ENCODE assay signal across 8 mouse cellular contexts in the genomic region with DNA sequence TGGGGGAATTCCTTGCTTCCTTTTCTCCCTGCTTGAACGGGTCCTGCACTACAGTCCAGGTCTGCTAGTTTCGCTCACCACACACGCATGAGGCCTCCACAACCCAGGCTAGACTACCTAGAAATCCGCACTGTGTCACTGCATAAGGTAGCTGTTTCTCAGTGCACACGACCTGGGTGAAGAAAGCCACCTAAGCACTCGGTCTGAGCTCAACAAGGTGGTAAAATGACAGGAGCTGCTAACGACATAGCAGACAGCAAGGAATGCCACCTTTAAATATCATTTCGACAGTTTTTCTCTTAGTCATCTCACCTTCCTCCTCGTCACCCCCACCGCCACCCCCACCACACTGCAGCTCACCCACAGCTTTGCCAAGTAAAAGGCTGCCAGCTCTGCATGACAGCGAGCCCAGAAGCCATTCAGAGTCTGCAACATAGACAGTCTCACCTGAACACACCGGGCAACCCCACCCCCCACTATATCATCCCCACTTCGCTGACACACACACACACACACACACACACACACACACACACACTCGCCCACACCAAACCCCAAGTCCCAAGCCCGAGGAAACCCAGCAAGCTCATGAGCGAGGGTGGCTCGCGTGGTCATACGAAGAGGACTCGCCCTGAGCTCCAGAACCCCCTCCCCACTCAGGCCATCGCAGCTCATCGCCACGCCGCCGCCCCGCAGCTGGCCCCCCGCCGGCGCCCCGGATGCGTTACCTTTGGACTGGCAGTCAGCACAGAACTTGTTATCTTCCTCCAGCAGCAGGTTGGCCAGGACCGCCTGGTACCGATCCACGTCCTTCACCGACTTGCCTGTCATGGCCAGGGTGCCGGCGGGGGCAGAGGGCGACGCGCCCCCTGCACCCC. TPM values are rescaled to one million over a fixed set of nuclear protein-coding genes. Genes with fewer than 3 reads are reported as not detected.
DNase-seq lines count a peak whose midpoint lies in the region; ATAC-seq lines count a peak whose summit lies in the region.

No protein-coding gene starts in this region.

- intact Hi-C loops in left cerebral cortex, postnatal 4 days (cut with DNase I) = no loop called here

- peak; percentile 43 for ATAC-seq in activated CD4-positive, CD25-positive, alpha-beta regulatory T cell, adult 4 months
- ATAC-seq in embryonic facial prominence, embryonic 13.5 days (ENCODE audit: insufficient number of reproducible peaks, insufficient read depth, low FRiP score, low TSS enrichment, low read depth) = no peak; the same call in 1 of the 2 replicates
- peak; percentile 10 to 33; a peak in 2 of 4 replicates for ATAC-seq in hematopoietic stem cell, adult 5-6 weeks (replicated peaks in 1 of 2; ENCODE audit: insufficient read depth in 1 of 2, low FRiP score in 2 of 2, low TSS enrichment in 1 of 2, low read depth in 1 of 2, poor library complexity in 2 of 2, severe bottlenecking in 2 of 2)
- peak; percentile 60 for ATAC-seq in midbrain, embryonic 13.5 days
- ATAC-seq in stomach, embryonic 16.5 days (ENCODE audit: insufficient read depth, low FRiP score) = peak; percentile 16; the same call in 1 of the 2 replicates

- H3K36me3 ChIP-seq in embryonic facial prominence, embryonic 13.5 days = no peaks in the 10 kb centered on the region
- H3K36me3 ChIP-seq in midbrain, embryonic 13.5 days = no peaks in the 10 kb centered on the region
- H3K36me3 ChIP-seq in stomach, embryonic 16.5 days (ENCODE audit: control insufficient read depth, insufficient read depth, low read length) = no peaks in the 10 kb centered on the region

- H3K4me2 ChIP-seq in embryonic facial prominence, embryonic 13.5 days = peak overlapping the region; percentile 91
- H3K4me2 ChIP-seq in midbrain, embryonic 13.5 days (replicated peaks) = peak overlapping the region; percentile 93
- peak overlapping the region; percentile 86 for H3K4me2 ChIP-seq in stomach, embryonic 16.5 days (ENCODE audit: low read depth, low read length)

- H3K9ac ChIP-seq in embryonic facial prominence, embryonic 13.5 days = peak overlapping the region; percentile 84
- H3K9ac ChIP-seq in midbrain, embryonic 13.5 days (replicated peaks) = peak overlapping the region; percentile 86
- H3K9ac ChIP-seq in stomach, embryonic 16.5 days (ENCODE audit: low read length) = peak overlapping the region; percentile 90

- no peaks in the 10 kb centered on the region for H3K9me3 ChIP-seq in embryonic facial prominence, embryonic 13.5 days
- H3K9me3 ChIP-seq in midbrain, embryonic 13.5 days = no peaks in the 10 kb centered on the region
- no peaks in the 10 kb centered on the region for H3K9me3 ChIP-seq in stomach, embryonic 16.5 days (replicated peaks; ENCODE audit: control insufficient read depth, low read length)

- peak overlapping the region; percentile 62; the same call in 1 of the 2 replicates for H3K27ac ChIP-seq in embryonic facial prominence, embryonic 13.5 days
- H3K27ac ChIP-seq in midbrain, embryonic 13.5 days = peak overlapping the region; percentile 77
- peak overlapping the region; percentile 74 for H3K27ac ChIP-seq in stomach, embryonic 16.5 days (ENCODE audit: low read length)

- 6% methylated on average over 40 of the region's 40 CpGs for WGBS in embryonic facial prominence, embryonic 13.5 days
- WGBS in midbrain, embryonic 13.5 days = 8% methylated on average over 37 of the region's 40 CpGs
- 5% methylated on average over 40 of the region's 40 CpGs for WGBS in stomach, embryonic 16.5 days

- peaks cover 15% of the 10 kb centered on the region for H3K4me1 ChIP-seq in embryonic facial prominence, embryonic 13.5 days
- peaks cover 22% of the 10 kb centered on the region for H3K4me1 ChIP-seq in midbrain, embryonic 13.5 days (replicated peaks)
- H3K4me1 ChIP-seq in stomach, embryonic 16.5 days (ENCODE audit: control insufficient read depth, insufficient read depth, low read length) = peaks cover 14% of the 10 kb centered on the region

- H3K4me3 ChIP-seq in embryonic facial prominence, embryonic 13.5 days = peak overlapping the region; percentile 94
- peak overlapping the region; percentile 72 for H3K4me3 ChIP-seq in midbrain, embryonic 13.5 days (replicated peaks)
- H3K4me3 ChIP-seq in stomach, embryonic 16.5 days (replicated peaks; ENCODE audit: low read length) = peak overlapping the region; percentile 95

- peak; percentile 42 for DNase-seq in adrenal gland, adult 8-10 months
- DNase-seq in adrenal gland, adult (ENCODE audit: inconsistent age in 2 of 2, low spot score in 1 of 2) = no peak
- DNase-seq in left cerebral cortex, postnatal 4 days = peak; percentile 45

- H3K27me3 ChIP-seq in embryonic facial prominence, embryonic 13.5 days = no peaks in the 10 kb centered on the region
- no peaks in the 10 kb centered on the region for H3K27me3 ChIP-seq in midbrain, embryonic 13.5 days
- no peaks in the 10 kb centered on the region for H3K27me3 ChIP-seq in stomach, embryonic 16.5 days (ENCODE audit: control insufficient read depth, insufficient read depth, low read length)

RNA-seq across cellular contexts. Expression of a gene that starts 0.8 kb away (rescaled TPM):
- total RNA-seq in adrenal gland, adult 8-10 months (2022) = 10 to 100 TPM; 36.5 to 42.7 (median 40.3) TPM
- 10 to 100 TPM; 32.5 to 39.1 TPM for polyA plus RNA-seq in activated CD4-positive, CD25-positive, alpha-beta regulatory T cell, adult 4 months (2017; shearing (Covaris generic))
- polyA plus RNA-seq in embryonic facial prominence, embryonic 13.5 days (2015; fragmentation: Nextera tagmentation; extraction: Ambion mirVana) = 13.7 and 13.9 TPM in 2 replicates
- total RNA-seq in hematopoietic stem cell, adult 5-6 weeks (2017) = 50.3 and 52.8 TPM in 2 replicates
- total RNA-seq in left cerebral cortex, postnatal 4 days (2021) = 100 to 1,000 TPM; 124 to 128 TPM
- 30.9 and 34.2 TPM in 2 replicates for polyA plus RNA-seq in midbrain, embryonic 13.5 days (2015; fragmentation: Nextera tagmentation; extraction: Ambion mirVana)
- 8.3 and 10.0 TPM in 2 replicates for polyA plus RNA-seq in stomach, embryonic 16.5 days (2015; fragmentation: Nextera tagmentation; extraction: Ambion mirVana)

RNA-seq across cellular contexts. Expression of a gene that starts 22.9 kb away (rescaled TPM):
- total RNA-seq in adrenal gland, adult 8-10 months (2022) = under 1 TPM; 0.40 to 0.78 (median 0.57) TPM
- polyA plus RNA-seq in activated CD4-positive, CD25-positive, alpha-beta regulatory T cell, adult 4 months (2017; shearing (Covaris generic)) = not detected
- polyA plus RNA-seq in embryonic facial prominence, embryonic 13.5 days (2015; fragmentation: Nextera tagmentation; extraction: Ambion mirVana) = 56.1 and 57.5 TPM in 2 replicates
- total RNA-seq in hematopoietic stem cell, adult 5-6 weeks (2017) = 0.06 TPM in 1 of 2 replicates, not detected in the other
- total RNA-seq in left cerebral cortex, postnatal 4 days (2021) = 10 to 100 TPM; 11.0 to 12.1 TPM
- polyA plus RNA-seq in midbrain, embryonic 13.5 days (2015; fragmentation: Nextera tagmentation; extraction: Ambion mirVana) = 6.1 and 8.3 TPM in 2 replicates
- 3.5 and 6.2 TPM in 2 replicates for polyA plus RNA-seq in stomach, embryonic 16.5 days (2015; fragmentation: Nextera tagmentation; extraction: Ambion mirVana)

Comparison
In these comparisons a context has a peak if more than half of its experiments do, and no peak if none do; other contexts are left out.
1. DNase-seq: peak in adrenal gland, adult 8-10 months (single experiment) and left cerebral cortex, postnatal 4 days (single experiment); none in adrenal gland, adult (0 of 2).
2. Peak in every context shown above with its lines, with median percentiles within 50 percentile points of each other: H3K27ac ChIP-seq, H3K4me2 ChIP-seq, H3K4me3 ChIP-seq and H3K9ac ChIP-seq.